Mouse (Mus musculus) erythroblast, embryonic 14.5 days (primary cell): ENCODE results near the gene Elobl. TPM values are rescaled to one million over a fixed set of nuclear protein-coding genes. Genes with fewer than 3 reads are reported as not detected.

Experiments
- H3K27me3 ChIP-seq: 2 replicates; pipeline ENCODE4 v1.6.1; 2012; ENCODE audit warnings: inconsistent platforms; ENCODE audit not compliant: control insufficient read depth
- H3K36me3 ChIP-seq: 2 replicates; pipeline ENCODE4 v1.6.1; 2012; ENCODE audit warnings: mild to moderate bottlenecking, inconsistent platforms; ENCODE audit not compliant: control insufficient read depth
- H3K4me1 ChIP-seq: 2 replicates; pipeline ENCODE4 v1.6.1; 2012; ENCODE audit warnings: inconsistent platforms; ENCODE audit not compliant: control insufficient read depth
- H3K4me3 ChIP-seq: replicated peaks from 2 replicates; pipeline ENCODE3; 2012; ENCODE audit warnings: moderate library complexity, mild to moderate bottlenecking, inconsistent platforms
- H3K9me3 ChIP-seq: 2 replicates; pipeline ENCODE4 v1.6.1; 2012; ENCODE audit warnings: low read length, inconsistent platforms, mixed read lengths; ENCODE audit not compliant: control insufficient read depth
- GATA1 ChIP-seq: IDR thresholded peaks from 2 replicates; pipeline ENCODE4 v1.6.1; 2012; ENCODE audit warnings: low read length, inconsistent platforms, mixed read lengths
- TAL1 ChIP-seq: IDR thresholded peaks from 3 replicates; pipeline ENCODE4 v1.6.1; 2012; ENCODE audit warnings: low read length, inconsistent platforms, mixed read lengths
- polyA plus RNA-seq: library from polyadenylated mRNA; stranded (reverse); fragments of >175 nt; gene quantifications from 2 replicates; pipeline ENCODE4 v1.2.3, GENCODE M21; 2012

The Elobl gene
- polyA plus RNA-seq, 1 experiment: not detected

- Histone ChIP-seq H3K4me3 (no peak overlapping the region), H3K4me1 (peaks cover 31% of the 10 kb centered on the region), H3K27me3 (no peaks in the 10 kb centered on the region), H3K9me3 (no peaks in the 10 kb centered on the region), H3K36me3 (no peaks in the 10 kb centered on the region)
- TF ChIP-seq GATA1: no peak
These were observed 27.8 kb upstream of the Elobl start for GRCm38 (mm10) chr11:88994492-88994891.

- H3K9me3 ChIP-seq: no peaks in the 10 kb centered on the region
- no peak overlapping the region for H3K4me3 ChIP-seq
- H3K27me3 ChIP-seq: no peaks in the 10 kb centered on the region
- peaks cover 22% of the 10 kb centered on the region for H3K4me1 ChIP-seq
- TF ChIP-seq TAL1 (no peak), GATA1 (no peak)
- no peaks in the 10 kb centered on the region for H3K36me3 ChIP-seq
These were observed 26.9 kb upstream of the Elobl start for GRCm38 (mm10) chr11:88993625-88994024.

- peaks cover 3% of the 10 kb centered on the region; the same call in 1 of the 2 replicates for H3K36me3 ChIP-seq
- H3K27me3 ChIP-seq: no peaks in the 10 kb centered on the region
- peaks cover 18% of the 10 kb centered on the region for H3K4me1 ChIP-seq
- no peak overlapping the region for H3K4me3 ChIP-seq
- H3K9me3 ChIP-seq: no peaks in the 10 kb centered on the region
- no peak for TF ChIP-seq TAL1
- no peak for TF ChIP-seq GATA1
These were observed 26.5 kb upstream of the Elobl start for GRCm38 (mm10) chr11:88993186-88993585.

GRCm38 (mm10) chr11:88989530-88989929 lies 22.8 kb upstream of the Elobl start:
- H3K4me1 ChIP-seq: peaks cover 5% of the 10 kb centered on the region
- peaks cover 10% of the 10 kb centered on the region for H3K36me3 ChIP-seq
- no peak for TF ChIP-seq TAL1
- TF ChIP-seq GATA1: no peak
- no peaks in the 10 kb centered on the region for H3K27me3 ChIP-seq
- no peaks in the 10 kb centered on the region for H3K9me3 ChIP-seq
- H3K4me3 ChIP-seq: no peak overlapping the region

- TF ChIP-seq GATA1 (no peak), TAL1 (no peak)
- no peaks in the 10 kb centered on the region for H3K9me3 ChIP-seq
- H3K27me3 ChIP-seq: no peaks in the 10 kb centered on the region
- peaks cover 11% of the 10 kb centered on the region for H3K36me3 ChIP-seq
- no peak overlapping the region for H3K4me3 ChIP-seq
- H3K4me1 ChIP-seq: peaks cover 4% of the 10 kb centered on the region
These were observed 22.2 kb upstream of the Elobl start for GRCm38 (mm10) chr11:88988956-88989355.

GRCm38 (mm10) chr11:88986616-88987015 lies 19.9 kb upstream of the Elobl start:
- Histone ChIP-seq H3K27me3 (no peaks in the 10 kb centered on the region), H3K4me1 (no peaks in the 10 kb centered on the region), H3K4me3 (no peak overlapping the region), H3K36me3 (peaks cover 22% of the 10 kb centered on the region), H3K9me3 (no peaks in the 10 kb centered on the region)
- no peak for TF ChIP-seq TAL1
- no peak for TF ChIP-seq GATA1

GRCm38 (mm10) chr11:88981337-88981736 lies 14.6 kb upstream of the Elobl start:
- no peaks in the 10 kb centered on the region for H3K27me3 ChIP-seq
- H3K36me3 ChIP-seq: peaks cover 27% of the 10 kb centered on the region
- no peaks in the 10 kb centered on the region for H3K9me3 ChIP-seq
- TF ChIP-seq GATA1 (no peak), TAL1 (no peak)
- H3K4me3 ChIP-seq: no peak overlapping the region
- H3K4me1 ChIP-seq: peaks cover 1% of the 10 kb centered on the region; the same call in 1 of the 2 replicates

- Histone ChIP-seq H3K27me3 (no peaks in the 10 kb centered on the region), H3K36me3 (peaks cover 13% of the 10 kb centered on the region), H3K4me3 (no peak overlapping the region), H3K4me1 (peaks cover 22% of the 10 kb centered on the region), H3K9me3 (no peaks in the 10 kb centered on the region)
- TF ChIP-seq TAL1: no peak
- TF ChIP-seq GATA1: no peak
These were observed 10.5 kb upstream of the Elobl start for GRCm38 (mm10) chr11:88977188-88977587.

- Histone ChIP-seq H3K4me3 (no peak overlapping the region), H3K4me1 (peaks cover 22% of the 10 kb centered on the region), H3K27me3 (no peaks in the 10 kb centered on the region), H3K36me3 (peaks cover 5% of the 10 kb centered on the region), H3K9me3 (no peaks in the 10 kb centered on the region)
- TF ChIP-seq TAL1: no peak
- no peak for TF ChIP-seq GATA1
These were observed 9.6 kb upstream of the Elobl start for GRCm38 (mm10) chr11:88976320-88976719.

GRCm38 (mm10) chr11:88973776-88974701 lies 7.3 kb upstream of the Elobl start:
- Histone ChIP-seq H3K4me1 (peaks cover 22% of the 10 kb centered on the region), H3K4me3 (peak overlapping the region; percentile 81), H3K36me3 (no peaks in the 10 kb centered on the region; the same call in 1 of the 2 replicates), H3K9me3 (no peaks in the 10 kb centered on the region), H3K27me3 (no peaks in the 10 kb centered on the region)
- TF ChIP-seq TAL1 (no peak), GATA1 (no peak)
